Mouse (Mus musculus): Measurements from ENCODE around the gene Itih2.

Itih2 gene

GRCm38 (mm10) chr2:10131296-10131695, at the start of gene Itih2:
Gene Itih2 (minus strand): TSS chr2:10131396.
- no peak for DNase-seq

DNA sequence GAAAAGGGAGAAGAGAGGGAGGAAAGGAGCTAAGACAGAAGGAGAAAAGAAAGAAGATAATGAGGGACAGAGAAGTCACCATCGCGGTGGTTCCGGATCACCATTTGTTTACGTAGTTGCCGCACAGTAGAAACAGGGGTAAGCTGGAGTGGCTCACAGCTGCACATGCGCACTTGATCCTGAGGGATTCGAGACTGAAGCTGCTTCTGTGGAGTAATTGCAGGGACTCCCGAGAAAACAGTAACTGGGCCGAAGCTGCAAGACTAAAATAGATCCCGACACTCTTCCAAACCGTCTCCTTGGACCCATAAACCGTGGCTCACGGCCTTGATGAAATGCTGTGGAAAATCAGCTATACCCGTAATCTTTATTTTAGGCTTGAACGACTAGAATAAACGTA, 38.8 kb upstream of the Itih2 start:
- no peak for DNase-seq

GRCm38 (mm10) chr2:10168016-10168415, 36.8 kb upstream of the Itih2 start:
- DNase-seq, result no peak

DNA sequence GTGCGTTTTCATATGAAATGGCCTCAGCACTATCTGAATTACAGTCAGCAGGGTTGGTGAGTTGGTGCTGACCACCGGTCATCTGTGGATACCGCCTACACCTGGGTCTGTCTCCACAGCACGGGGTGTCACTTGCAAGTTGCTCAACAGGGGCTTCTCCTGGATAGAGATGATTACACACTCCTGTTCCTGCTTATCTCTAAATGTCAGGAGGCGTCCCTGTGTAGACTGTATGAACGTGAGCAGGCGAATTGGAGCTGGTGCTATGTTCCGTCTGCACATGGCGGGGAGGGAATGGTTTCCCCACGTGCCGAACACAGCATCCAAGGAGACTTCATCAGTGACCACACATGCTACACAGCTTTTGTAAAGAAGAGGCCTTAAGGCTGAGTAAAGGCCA, 36.1 kb upstream of the Itih2 start:
- DNase-seq, result no peak

- no peak for DNase-seq
These were observed 35.4 kb upstream of the Itih2 start for GRCm38 (mm10) chr2:10166635-10167034.

DNA sequence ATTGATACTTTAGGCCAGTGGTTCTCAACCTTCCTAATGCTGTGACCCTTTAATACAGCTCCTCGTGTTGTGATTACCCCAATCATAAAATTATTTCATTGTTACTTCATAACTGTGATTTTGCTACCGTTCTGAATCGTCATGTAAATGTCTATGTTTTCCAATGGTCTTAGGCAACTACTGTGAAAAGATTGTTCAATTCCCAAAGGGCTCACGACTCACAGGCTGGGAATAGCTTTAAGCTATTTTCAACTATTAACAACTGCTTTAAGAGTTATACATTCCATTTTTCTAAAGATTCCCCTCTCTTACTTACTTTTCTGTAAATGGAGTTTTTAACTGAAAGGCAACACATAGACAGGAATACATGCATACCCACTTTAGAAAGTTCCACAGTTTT, 30.8 kb upstream of the Itih2 start:
- no peak for DNase-seq

DNA sequence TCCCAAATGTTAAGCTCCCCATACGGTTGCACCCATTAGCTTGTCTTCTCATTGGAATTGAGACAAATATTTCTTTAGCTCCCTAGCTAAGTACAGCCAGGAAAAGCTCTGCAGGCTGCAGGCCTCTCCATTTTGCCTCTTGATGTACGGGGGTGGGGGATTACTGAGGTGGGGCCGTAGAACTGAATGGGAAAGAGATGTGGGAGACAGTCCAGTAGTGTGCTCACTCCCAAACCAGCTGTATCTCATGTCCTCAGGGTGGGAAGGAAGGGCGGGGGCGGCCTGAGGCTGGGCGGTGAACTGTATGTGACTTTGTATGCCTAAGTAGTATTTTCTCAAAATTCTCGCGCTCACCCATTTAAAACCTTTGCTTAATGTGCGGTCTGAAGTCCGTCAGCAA, 26.0 kb upstream of the Itih2 start:
- DNase-seq, result no peak

- DNase-seq, result peak in 1 of 2 experiments; percentile 28
These were observed 22.2 kb upstream of the Itih2 start, which contains the start of gene Itih5 for GRCm38 (mm10) chr2:10153201-10154075. Gene Itih5 (plus strand): TSS chr2:10153571.

DNA sequence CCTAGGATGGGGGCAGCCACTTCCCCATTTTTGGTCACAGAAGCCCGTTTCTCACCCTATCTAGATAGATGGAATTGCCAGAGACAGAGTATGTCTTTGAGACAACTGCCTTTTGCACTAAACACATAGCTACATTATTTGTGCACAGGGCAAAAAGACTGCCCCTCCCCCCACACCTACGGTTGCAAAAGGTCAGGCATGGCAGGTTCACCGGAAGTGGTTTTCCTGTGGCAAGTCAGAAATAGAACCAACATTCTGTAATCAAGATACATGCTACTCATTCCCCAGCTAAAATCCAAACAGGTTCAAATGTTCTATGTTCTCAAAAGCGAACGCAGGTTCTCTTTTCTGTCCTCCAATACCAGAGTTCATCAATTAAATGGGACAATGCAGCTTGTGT, 21.4 kb upstream of the Itih2 start:
- no peak for DNase-seq

- DNase-seq, result peak in 1 of 2 experiments; percentile 10
These were observed 16.0 kb upstream of the Itih2 start for GRCm38 (mm10) chr2:10147176-10147575.

- DNase-seq, result no peak
These were observed 14.3 kb upstream of the Itih2 start for GRCm38 (mm10) chr2:10145514-10145913.

GRCm38 (mm10) chr2:10142472-10143454, 11.6 kb upstream of the Itih2 start:
- peak; percentile 34 to 59 for DNase-seq

DNA sequence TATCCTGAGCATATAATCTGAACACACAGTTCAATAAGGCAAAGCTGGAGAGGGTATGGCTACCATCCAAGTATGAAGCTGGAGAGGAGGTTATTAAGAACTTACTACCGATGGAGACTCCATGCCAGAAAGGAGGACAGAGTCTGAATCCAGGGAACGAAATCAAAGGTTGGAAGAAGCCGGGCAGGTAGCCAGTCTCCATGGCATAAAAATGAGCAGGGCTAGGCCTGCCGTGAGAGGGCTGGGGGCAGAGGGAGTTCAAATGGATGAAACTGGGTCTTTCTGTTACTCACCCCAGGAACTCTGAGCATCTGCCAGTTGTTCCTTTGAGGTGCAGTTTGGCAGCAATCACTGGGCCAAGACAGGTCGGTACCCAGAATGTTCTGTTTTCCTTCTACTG, 9.3 kb upstream of the Itih2 start:
- peak; percentile 15 to 31 for DNase-seq

- no peak for DNase-seq
These were observed 6.1 kb upstream of the Itih2 start for GRCm38 (mm10) chr2:10137320-10137719.

GRCm38 (mm10) chr2:10133941-10134340, 2.7 kb upstream of the Itih2 start:
- no peak for DNase-seq

- DNase-seq, result no peak
These were observed 932 bp upstream of the Itih2 start for GRCm38 (mm10) chr2:10132128-10132527.

DNA sequence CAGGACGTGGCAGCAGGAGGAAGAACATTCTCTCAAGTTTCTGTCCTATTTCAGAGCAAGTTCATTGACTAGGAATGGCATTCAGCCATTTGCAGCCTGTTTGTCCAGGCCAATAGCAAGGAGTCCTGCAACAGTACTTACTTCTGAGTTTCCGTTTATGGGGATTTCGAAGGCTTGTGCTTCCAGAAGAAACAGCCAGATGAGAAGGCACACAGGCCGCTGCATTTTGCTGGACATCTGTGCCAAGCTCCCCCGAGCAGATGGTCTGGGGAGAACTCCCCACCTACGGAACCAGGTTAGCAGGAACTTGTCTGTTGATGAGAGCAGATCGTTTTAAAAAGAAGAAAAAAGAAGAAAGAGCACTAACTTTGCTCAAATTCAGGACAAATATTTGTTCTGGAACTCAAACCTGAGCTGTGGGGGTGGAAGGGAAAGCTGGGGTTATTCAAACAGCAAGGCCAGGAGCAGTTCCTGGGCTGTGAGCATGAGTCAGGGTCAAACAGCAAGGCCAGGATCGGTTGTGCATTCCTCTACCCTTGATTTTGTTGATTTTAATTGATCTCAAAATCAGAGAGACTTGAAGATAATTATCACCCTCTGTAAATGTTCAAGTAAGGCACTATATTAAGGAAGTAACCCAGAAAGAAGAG, 730 bp downstream of the Itih2 start:
- no peak for DNase-seq

GRCm38 (mm10) chr2:10128571-10128970, 2.6 kb downstream of the Itih2 start:
- no peak for DNase-seq

DNA sequence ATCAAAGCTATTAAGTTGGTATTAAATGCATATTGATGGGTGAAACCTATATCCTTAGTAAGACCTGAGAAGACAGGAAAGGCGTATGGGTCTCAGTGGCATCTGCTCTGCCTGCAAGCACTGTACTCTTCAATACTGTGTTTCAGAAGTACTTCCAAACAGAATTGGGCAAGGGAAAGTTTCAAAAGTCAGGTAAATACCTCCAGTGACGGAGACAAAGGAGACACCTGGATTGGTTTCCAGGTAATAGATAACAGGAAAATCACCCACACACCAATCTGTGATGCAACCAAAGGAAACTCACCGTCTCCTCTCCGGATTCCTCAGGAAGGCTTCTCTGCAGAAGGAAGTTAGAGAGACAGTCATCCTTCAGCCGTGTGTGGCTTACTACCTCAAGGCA, 3.7 kb downstream of the Itih2 start:
- no peak for DNase-seq

GRCm38 (mm10) chr2:10126122-10126521, 5.1 kb downstream of the Itih2 start:
- DNase-seq, result no peak

DNA sequence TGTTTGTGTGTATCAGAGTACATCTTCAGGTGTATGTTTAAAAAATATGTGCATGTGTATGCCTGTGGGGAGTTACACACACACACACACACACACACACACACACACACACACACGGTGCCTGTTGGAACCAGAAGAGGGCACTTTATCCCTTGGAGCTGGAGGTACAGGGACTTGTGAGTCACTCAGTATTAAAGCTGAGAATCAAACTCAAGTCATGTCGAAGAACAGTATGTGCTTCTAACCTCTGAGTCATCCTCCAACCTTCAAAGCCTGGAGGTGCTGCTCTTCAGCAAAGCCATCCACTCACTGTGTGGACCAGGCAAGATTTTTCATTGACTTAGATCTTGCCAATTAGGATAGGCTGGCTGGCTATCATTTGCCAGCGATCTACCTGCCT, 9.4 kb downstream of the Itih2 start:
- DNase-seq, result no peak

- DNase-seq, result peak; percentile 12 to 18
These were observed 11.9 kb downstream of the Itih2 start for GRCm38 (mm10) chr2:10119276-10119675.

DNA sequence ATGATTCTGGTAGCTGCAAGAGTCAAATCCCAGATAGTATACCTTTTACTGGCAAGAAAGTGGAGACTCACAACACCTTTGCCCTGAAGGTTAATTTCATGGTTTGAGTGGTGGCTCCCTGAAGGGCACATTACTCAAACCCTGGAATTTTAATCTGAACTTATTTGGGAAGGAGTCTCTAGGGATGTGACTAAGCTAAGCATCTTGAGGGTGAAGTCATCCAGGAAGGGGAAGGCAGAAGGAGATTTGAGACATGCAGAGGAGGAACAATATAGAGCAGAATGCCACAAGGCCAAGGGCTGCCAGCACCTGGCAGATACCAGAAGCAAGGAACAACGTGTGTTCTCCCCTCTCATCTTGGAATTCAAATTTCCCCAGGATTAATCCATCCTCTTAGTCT, 12.4 kb downstream of the Itih2 start:
- DNase-seq, result no peak
